Mouse (Mus musculus) E14TG2a.4 (cell line): ENCODE measurements around the gene Igsf8.

Experiments used
- H3K27me3 ChIP-seq: 2 replicates; pipeline ENCODE4 v1.6.1; 2014; ENCODE audit warnings: low read length, control low read depth; ENCODE audit not compliant: insufficient read depth
- H3K36me3 ChIP-seq: 2 replicates; pipeline ENCODE4 v1.6.1; 2014; ENCODE audit warnings: low read length, control low read depth; ENCODE audit not compliant: insufficient read depth
- H3K4me1 ChIP-seq: replicated peaks from 2 replicates; pipeline ENCODE4 v1.6.1; 2014; ENCODE audit warnings: low read depth, low read length, control low read depth
- H3K4me3 ChIP-seq: replicated peaks from 2 replicates; pipeline ENCODE4 v1.5.1; 2014; ENCODE audit warnings: mild to moderate bottlenecking, low read length
- H3K9me3 ChIP-seq: 2 replicates; pipeline ENCODE4 v1.6.1; 2014; ENCODE audit warnings: low read length, control low read depth
- CTCF ChIP-seq: conservative IDR thresholded peaks from 2 replicates; pipeline ENCODE4 v1.5.1; 2014; ENCODE audit warnings: low read length
- NANOG ChIP-seq: IDR thresholded peaks from 2 replicates; pipeline ENCODE4 v1.6.1; 2014; ENCODE audit warnings: borderline replicate concordance, low read length, mixed read lengths
- POU5F1 ChIP-seq: IDR thresholded peaks from 2 replicates; pipeline ENCODE4 v1.6.1; 2014; ENCODE audit warnings: low read length, borderline replicate concordance

The Igsf8 gene

GRCm38 (mm10) chr1:172261477-172262078, at the start of gene Igsf8:
Igsf8 (plus strand) TSS chr1:172261641.
- Histone ChIP-seq H3K4me1 (peaks cover 13% of the 10 kb centered on the region), H3K4me3 (no peak within 1 kb of the TSS), H3K36me3 (no peaks in the 10 kb centered on the region), H3K27me3 (no peaks in the 10 kb centered on the region; the same call in 1 of the 2 replicates), H3K9me3 (no peaks in the 10 kb centered on the region; the same call in 1 of the 2 replicates)
- no peak for TF ChIP-seq POU5F1
- TF ChIP-seq NANOG, result no peak
- no peak for TF ChIP-seq CTCF

GRCm38 (mm10) chr1:172212776-172213175, 48.7 kb upstream of the Igsf8 start:
- no peaks in the 10 kb centered on the region for H3K27me3 ChIP-seq
- H3K4me3 ChIP-seq, result peak overlapping the region; percentile 27; the same call in 1 of the 2 replicates
- TF ChIP-seq POU5F1, result no peak
- TF ChIP-seq CTCF, result no peak
- no peak for TF ChIP-seq NANOG
- peaks cover 72% of the 10 kb centered on the region for H3K4me1 ChIP-seq
- H3K9me3 ChIP-seq, result no peaks in the 10 kb centered on the region
- peaks cover 3% of the 10 kb centered on the region; the same call in 1 of the 2 replicates for H3K36me3 ChIP-seq

GRCm38 (mm10) chr1:172213771-172214170, 47.7 kb upstream of the Igsf8 start:
- peak overlapping the region; percentile 27; the same call in 1 of the 2 replicates for H3K4me3 ChIP-seq
- H3K27me3 ChIP-seq, result no peaks in the 10 kb centered on the region
- H3K4me1 ChIP-seq, result peaks cover 82% of the 10 kb centered on the region
- H3K9me3 ChIP-seq, result no peaks in the 10 kb centered on the region
- peaks cover 3% of the 10 kb centered on the region; the same call in 1 of the 2 replicates for H3K36me3 ChIP-seq
- TF ChIP-seq NANOG (no peak), POU5F1 (no peak), CTCF (no peak)

- TF ChIP-seq NANOG (no peak), POU5F1 (no peak), CTCF (no peak)
- Histone ChIP-seq H3K36me3 (peaks cover 1% of the 10 kb centered on the region; the same call in 1 of the 2 replicates), H3K4me1 (peaks cover 87% of the 10 kb centered on the region), H3K27me3 (peaks cover 1% of the 10 kb centered on the region; the same call in 1 of the 2 replicates), H3K4me3 (no peak overlapping the region), H3K9me3 (no peaks in the 10 kb centered on the region)
Measured at GRCm38 (mm10) chr1:172214748-172215147, 46.7 kb upstream of the Igsf8 start.

- no peak for TF ChIP-seq POU5F1
- TF ChIP-seq NANOG, result no peak
- peak; percentile 94 for TF ChIP-seq CTCF
- Histone ChIP-seq H3K36me3 (no peaks in the 10 kb centered on the region), H3K4me1 (peaks cover 79% of the 10 kb centered on the region), H3K9me3 (no peaks in the 10 kb centered on the region), H3K27me3 (peaks cover 5% of the 10 kb centered on the region; the same call in 1 of the 2 replicates), H3K4me3 (peak overlapping the region; percentile 60)
Measured at GRCm38 (mm10) chr1:172217148-172217547, 44.3 kb upstream of the Igsf8 start.

- Histone ChIP-seq H3K9me3 (no peaks in the 10 kb centered on the region), H3K36me3 (no peaks in the 10 kb centered on the region; the same call in 1 of the 2 replicates), H3K27me3 (peaks cover 5% of the 10 kb centered on the region; the same call in 1 of the 2 replicates), H3K4me3 (peak overlapping the region; percentile 54), H3K4me1 (peaks cover 67% of the 10 kb centered on the region)
- no peak for TF ChIP-seq POU5F1
Measured at GRCm38 (mm10) chr1:172218164-172218910, 43.1 kb upstream of the Igsf8 start.

- Histone ChIP-seq H3K9me3 (no peaks in the 10 kb centered on the region), H3K27me3 (peaks cover 5% of the 10 kb centered on the region; the same call in 1 of the 2 replicates), H3K4me1 (peaks cover 53% of the 10 kb centered on the region), H3K36me3 (no peaks in the 10 kb centered on the region; the same call in 1 of the 2 replicates), H3K4me3 (peak within 1 kb of the TSS; percentile 54)
- TF ChIP-seq NANOG (no peak), POU5F1 (no peak), CTCF (no peak)
Measured at GRCm38 (mm10) chr1:172219451-172220406, 41.7 kb upstream of the Igsf8 start, which contains the start of gene Casq1. Casq1 (minus strand) TSS chr1:172219868.

GRCm38 (mm10) chr1:172220414-172220813, 41.0 kb upstream of the Igsf8 start:
- TF ChIP-seq CTCF (no peak), NANOG (no peak), POU5F1 (no peak)
- no peaks in the 10 kb centered on the region; the same call in 1 of the 2 replicates for H3K36me3 ChIP-seq
- H3K4me3 ChIP-seq, result no peak overlapping the region
- peaks cover 47% of the 10 kb centered on the region for H3K4me1 ChIP-seq
- no peaks in the 10 kb centered on the region for H3K9me3 ChIP-seq
- peaks cover 5% of the 10 kb centered on the region; the same call in 1 of the 2 replicates for H3K27me3 ChIP-seq
